Mouse (Mus musculus): ENCODE results near the gene Camk2g. TPM values are rescaled to one million over a fixed set of nuclear protein-coding genes. Genes with fewer than 3 reads are reported as not detected.
A peak's percentile ranks its signal among the peaks of the same experiment; 100 is the strongest.
"Not testable (repeated sequence)": the region's sequence is repeated elsewhere in the genome, so short reads cannot be mapped to it uniquely, and the experiment has no call there.

The Camk2g gene
- total RNA-seq, 2 experiments from 2014 or later = 162 to 163 TPM

DNA sequence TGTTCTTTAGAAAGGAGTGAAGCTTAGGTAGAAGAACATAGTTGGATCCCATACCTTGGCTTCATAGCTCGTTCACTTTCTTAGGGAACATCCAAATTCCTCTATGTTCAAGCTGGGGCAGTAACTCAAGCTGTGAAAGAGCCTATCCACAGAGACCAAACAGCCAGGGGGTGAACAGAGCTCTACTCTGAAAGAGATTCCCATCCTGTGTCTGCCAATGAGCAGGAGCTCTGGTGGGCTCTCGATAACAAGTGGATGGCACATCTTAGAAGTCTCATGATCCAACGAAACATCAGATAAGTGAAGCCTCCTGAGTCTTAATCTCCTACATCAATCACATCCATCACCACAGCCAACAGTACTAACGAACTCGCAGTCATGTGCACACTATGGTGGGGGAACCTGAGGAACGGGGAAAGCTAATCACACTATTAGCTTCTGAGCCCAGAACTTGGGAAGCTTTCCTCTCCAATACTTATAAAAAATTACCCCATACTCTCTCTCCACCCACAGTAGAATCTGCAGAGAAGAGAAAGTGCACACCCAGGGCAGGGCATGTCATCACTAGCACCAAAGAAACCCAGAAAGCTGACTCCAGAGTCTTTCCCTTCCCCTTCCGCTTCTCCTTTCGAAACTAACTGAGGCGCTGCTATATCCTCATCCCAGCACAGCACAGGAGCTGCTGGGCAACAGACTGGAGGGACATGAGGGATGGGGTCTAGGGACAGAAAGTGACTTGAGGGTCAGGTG, 62.9 kb downstream of the Camk2g start:
- DNase-seq = no peak
- no peak for TF ChIP-seq CTCF (IDR thresholded peaks at IDR 0.05)
- peak overlapping the region; percentile 31 for H3K4me3 ChIP-seq
- intact Hi-C loops (cut with DNase I) = loop anchor here (5.0 kb wide), 1 partner anchor 61 kb away; the partner anchor contains the start of gene Camk2g
- H3K27ac ChIP-seq = peak overlapping the region; percentile 81

DNA sequence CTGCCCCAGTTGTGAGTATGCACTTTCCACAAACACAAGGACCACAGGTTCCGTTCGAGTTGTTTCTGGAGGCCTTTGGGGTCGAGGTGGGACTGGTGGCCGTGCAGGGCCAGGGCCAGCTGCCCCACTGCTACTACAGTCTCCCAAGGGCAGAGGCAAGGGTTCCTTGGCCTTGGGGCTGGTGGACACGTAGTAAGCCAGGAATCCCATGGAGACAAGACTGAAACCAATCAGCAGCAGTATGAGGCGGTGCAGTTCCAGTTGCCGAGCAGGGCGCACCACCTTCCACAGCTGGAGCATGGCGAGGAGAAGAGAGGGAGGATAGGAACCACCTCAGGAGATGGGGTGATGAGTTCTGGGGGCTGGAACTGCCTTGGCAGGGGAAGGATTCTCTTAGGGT, 64.0 kb downstream of the Camk2g start:
- DNase-seq = no peak
- peak overlapping the region; percentile 47 for H3K4me3 ChIP-seq
- intact Hi-C loops (cut with DNase I) = loop anchor here (5.0 kb wide), 1 partner anchor 62 kb away; the partner anchor contains the start of gene Camk2g
- peak overlapping the region; percentile 81 for H3K27ac ChIP-seq
- TF ChIP-seq CTCF (IDR thresholded peaks at IDR 0.05) = no peak

GRCm38 (mm10) chr14:20725660-20726339, 68.1 kb downstream of the Camk2g start:
- no peak for TF ChIP-seq CTCF (IDR thresholded peaks at IDR 0.05)
- DNase-seq = no peak
- no peak overlapping the region for H3K4me3 ChIP-seq
- intact Hi-C loops (cut with DNase I) = no loop called here
- H3K27ac ChIP-seq = no peak overlapping the region

- Histone ChIP-seq H3K27ac (no peak overlapping the region; the same call in 1 of the 2 replicates), H3K4me3 (no peak overlapping the region)
- intact Hi-C loops (cut with DNase I) = no loop called here
- peak; percentile 73 for DNase-seq
- peak; percentile 89 for TF ChIP-seq CTCF (IDR thresholded peaks at IDR 0.05)
These were observed 69.8 kb downstream of the Camk2g start for GRCm38 (mm10) chr14:20724043-20724442.

- intact Hi-C loops (cut with DNase I) = no loop called here
- H3K4me3 ChIP-seq = no peak overlapping the region
- TF ChIP-seq CTCF (IDR thresholded peaks at IDR 0.05) = no peak
- no peak overlapping the region for H3K27ac ChIP-seq
- DNase-seq = no peak
These were observed 70.9 kb downstream of the Camk2g start for GRCm38 (mm10) chr14:20723006-20723405.

DNA sequence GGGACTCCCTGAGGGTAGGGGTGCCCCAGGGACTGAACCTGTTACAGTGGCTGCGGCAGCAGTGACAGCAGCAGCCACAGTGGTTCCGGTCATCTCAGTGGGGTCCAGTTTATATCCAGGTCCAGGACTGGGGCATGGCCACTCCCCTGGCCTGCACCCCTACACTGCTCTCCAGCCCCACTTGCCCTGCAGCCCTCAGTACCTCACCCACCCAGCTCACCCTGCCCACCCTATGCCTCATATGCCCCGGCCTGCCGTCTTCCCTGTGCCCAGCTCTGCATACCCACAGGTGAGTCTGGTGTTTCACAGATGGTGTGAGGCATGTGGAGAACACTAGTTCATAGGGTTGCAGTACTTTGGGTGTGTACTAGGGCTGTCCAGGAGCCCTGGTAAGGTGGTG, 72.5 kb downstream of the Camk2g start:
- Histone ChIP-seq H3K4me3 (no peak overlapping the region), H3K27ac (no peak overlapping the region)
- intact Hi-C loops (cut with DNase I) = no loop called here
- TF ChIP-seq CTCF (IDR thresholded peaks at IDR 0.05) = no peak
- DNase-seq = no peak

GRCm38 (mm10) chr14:20719767-20720166, 74.1 kb downstream of the Camk2g start:
- Histone ChIP-seq H3K4me3 (no peak overlapping the region), H3K27ac (no peak overlapping the region)
- DNase-seq = no peak
- intact Hi-C loops (cut with DNase I) = no loop called here
- no peak for TF ChIP-seq CTCF (IDR thresholded peaks at IDR 0.05)

DNA sequence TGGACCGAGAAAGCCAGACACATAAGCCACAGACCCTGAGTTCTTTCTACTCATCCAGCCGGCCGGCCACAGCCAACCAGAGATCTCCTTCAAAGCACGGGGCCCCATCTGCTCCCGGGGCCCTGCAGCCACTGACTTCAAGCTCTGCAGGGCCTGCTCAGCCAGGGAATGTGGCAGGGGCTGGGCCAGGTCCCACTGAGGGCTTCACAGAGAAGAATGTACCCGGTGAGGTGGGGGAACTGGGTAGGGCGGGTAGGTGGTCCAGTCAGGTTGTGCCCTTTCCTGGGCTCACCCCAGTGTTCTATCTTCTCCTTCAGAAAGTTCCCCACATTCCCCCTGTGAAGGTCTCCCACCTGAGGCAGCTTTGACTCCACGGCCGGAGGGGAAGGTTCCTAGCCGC, 75.4 kb downstream of the Camk2g start:
- Histone ChIP-seq H3K27ac (no peak overlapping the region), H3K4me3 (no peak overlapping the region)
- no peak for TF ChIP-seq CTCF (IDR thresholded peaks at IDR 0.05)
- intact Hi-C loops (cut with DNase I) = no loop called here
- DNase-seq = no peak

GRCm38 (mm10) chr14:20713832-20714231, 80.1 kb downstream of the Camk2g start:
- no peak for DNase-seq
- TF ChIP-seq CTCF (IDR thresholded peaks at IDR 0.05) = no peak
- Histone ChIP-seq H3K4me3 (no peak overlapping the region), H3K27ac (no peak overlapping the region)
- intact Hi-C loops (cut with DNase I) = no loop called here

DNA sequence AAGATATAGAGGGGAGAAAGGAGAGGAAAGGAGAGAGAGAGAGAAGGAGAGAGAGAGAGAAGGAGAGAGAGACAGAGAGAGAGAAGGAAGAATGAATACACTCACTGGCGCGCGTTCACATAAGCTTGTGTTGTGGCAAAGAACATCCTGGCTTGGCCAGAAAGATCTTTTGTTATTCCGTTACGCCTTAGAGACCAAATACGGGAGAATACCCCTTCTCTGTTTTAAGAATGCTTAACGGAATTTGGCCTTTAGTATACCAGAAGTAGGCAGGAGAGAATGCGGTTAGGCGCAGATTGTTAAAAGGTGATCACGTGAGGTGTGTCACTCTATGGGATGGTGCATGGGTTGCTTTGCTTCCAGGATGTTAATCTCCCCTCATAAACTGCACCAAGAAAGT, 85.6 kb downstream of the Camk2g start:
- TF ChIP-seq CTCF (IDR thresholded peaks at IDR 0.05) = no peak
- no peak for DNase-seq
- Histone ChIP-seq H3K27ac (peak overlapping the region; percentile 94), H3K4me3 (peak overlapping the region; percentile 90)
- intact Hi-C loops (cut with DNase I) = no loop called here

- peak within 1 kb of the TSS; percentile 90 for H3K4me3 ChIP-seq
- intact Hi-C loops (cut with DNase I) = no loop called here
- peak; percentile 94 for DNase-seq
- peak within 1 kb of the TSS; percentile 94 for H3K27ac ChIP-seq
- TF ChIP-seq CTCF (IDR thresholded peaks at IDR 0.05) = peak; percentile 18; the same call in 1 of the 2 replicates
These were observed 86.4 kb downstream of the Camk2g start, which contains the start of gene Zswim8 for GRCm38 (mm10) chr14:20707201-20708190. TSS of gene Zswim8 (plus strand) at chr14:20707552.

DNA sequence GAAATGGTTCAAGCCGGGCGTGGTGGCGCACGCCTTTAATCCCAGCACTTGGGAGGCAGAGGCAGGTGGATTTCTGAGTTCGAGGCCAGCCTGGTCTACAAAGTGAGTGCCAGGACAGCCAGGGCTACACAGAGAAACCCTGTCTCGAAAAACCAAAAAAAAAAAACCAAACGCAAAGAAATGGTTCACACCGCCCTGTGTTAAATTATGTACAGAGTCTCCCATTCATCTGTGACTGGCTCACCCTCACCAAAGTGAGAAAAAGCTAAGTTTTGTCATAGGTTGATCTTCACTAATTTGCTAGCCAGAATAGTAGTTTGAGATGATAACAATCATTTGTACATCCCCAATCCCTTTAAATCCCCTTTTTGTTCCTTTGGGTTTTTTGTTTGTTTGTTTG, 90.4 kb downstream of the Camk2g start:
- DNase-seq; intact Hi-C loops (cut with DNase I): not testable (repeated sequence)
- peak overlapping the region; percentile 97 for H3K27ac ChIP-seq
- peak overlapping the region; percentile 84 for H3K4me3 ChIP-seq
